Mouse (Mus musculus) stomach, postnatal 0 days (tissue): ENCODE measurements around the gene Emc10.

Experiments
- CTCF ChIP-seq: IDR thresholded peaks from 2 replicates; pipeline ENCODE4 v1.5.1; 2016; ENCODE audit warnings: antibody characterized with exemption, low read depth, mild to moderate bottlenecking, moderate library complexity
- EP300 ChIP-seq: optimal IDR thresholded peaks from 2 replicates; pipeline ENCODE3; 2016; ENCODE audit warnings: antibody characterized with exemption

DNA sequence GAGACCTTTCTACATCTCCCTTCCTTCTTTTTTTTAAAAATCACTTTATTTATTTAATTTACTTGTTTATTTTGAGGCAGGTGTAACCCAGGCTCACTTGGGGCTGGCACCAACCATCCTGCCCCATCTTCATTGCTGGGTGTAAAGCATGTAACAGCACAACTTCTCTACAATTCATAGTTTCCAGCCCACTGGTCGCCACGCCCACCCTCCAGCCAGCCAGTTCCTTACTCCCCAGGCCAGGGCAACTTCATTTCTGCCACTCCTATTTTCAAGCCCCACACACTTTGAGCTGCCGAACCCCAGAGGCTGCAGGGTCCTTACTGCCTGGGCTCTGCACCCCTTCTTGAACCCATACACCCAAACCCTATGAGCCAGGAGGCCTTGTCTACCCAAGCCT lies 24.7 kb upstream of the Emc10 start:
- TF ChIP-seq CTCF (no peak), EP300 (no peak)
